Mouse (Mus musculus) liver (tissue): ENCODE results near the gene Olfr835.

Source experiments
- DNase-seq: peaks from one replicate; pipeline ENCODE4 v3.0.0-alpha.2; 2020; ENCODE audit warnings: mixed read lengths

Gene Olfr835

DNA sequence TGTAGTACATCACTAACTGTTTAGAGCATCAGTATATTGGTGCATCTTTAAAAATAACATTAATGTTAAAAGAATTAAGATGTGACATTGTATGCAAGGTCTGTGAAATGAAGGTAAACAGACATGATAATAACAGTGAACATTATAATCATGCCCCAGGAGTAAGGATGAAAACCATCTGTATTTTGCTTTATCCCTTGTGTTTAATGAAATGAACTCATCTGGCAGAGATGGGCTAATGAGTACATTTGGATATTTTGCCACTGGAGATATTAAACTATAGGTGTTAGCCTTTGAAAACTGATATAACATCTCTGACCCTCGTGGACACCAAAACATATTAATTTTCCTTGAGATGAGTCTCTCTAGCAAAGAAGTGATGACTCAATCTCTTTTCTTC is at the start of gene Olfr835:
Gene Olfr835, plus strand, starts transcription at position 301 of the 400 bp plus-strand sequence.
- DNase-seq = no peak

DNA sequence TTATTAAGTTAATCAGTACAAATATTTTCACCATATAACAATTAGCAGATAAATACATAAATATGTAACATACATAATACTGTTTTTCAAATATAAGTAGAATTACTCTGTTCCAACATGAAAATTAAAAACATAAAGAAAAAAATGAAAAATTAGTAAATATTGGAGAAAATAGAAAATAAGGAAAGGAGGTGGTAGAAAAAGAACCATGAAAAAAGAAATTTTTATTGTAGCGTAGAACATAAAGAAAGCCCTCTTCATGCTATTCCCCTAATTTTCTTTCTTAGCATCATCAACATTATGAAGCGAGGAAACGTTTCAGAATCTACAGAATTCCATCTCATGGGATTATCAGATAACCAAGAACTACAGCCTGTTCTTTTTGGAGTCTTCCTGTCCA is 44.8 kb upstream of the Olfr835 start, which contains the start of gene Olfr834:
Gene Olfr834, plus strand, starts transcription at position 301 of the 400 bp plus-strand sequence.
- no peak for DNase-seq

DNA sequence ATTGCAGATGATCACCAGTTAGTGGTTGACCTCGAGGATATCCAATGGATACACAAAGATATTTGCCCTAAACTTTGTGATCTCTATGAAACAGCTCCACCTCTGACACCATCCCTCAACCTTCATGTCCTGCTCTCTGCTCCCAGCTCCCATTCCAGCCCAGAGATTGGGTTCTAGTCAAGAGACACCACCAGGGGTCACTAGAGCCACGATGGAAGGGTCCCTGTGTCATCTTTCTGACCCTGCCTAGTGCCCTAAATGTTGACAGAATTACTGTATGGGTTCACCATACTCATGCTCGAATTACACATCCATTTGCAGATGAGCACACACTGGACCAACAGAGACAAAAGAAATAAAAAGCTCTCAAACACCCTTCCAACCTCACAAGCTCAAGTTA is 52.5 kb downstream of the Olfr835 start:
- no peak for DNase-seq
